Mouse (Mus musculus) midbrain, embryonic 14.5 days (tissue): ENCODE data around the gene Slc38a5. TPM values are rescaled to one million over a fixed set of nuclear protein-coding genes. Genes with fewer than 3 reads are reported as not detected.

Experiments
- ATAC-seq: fragments of 200-750 bp; cut with Nextera tagmentation; 2 replicates; pipeline ENCODE4 v1.8.0; 2017; ENCODE audit warnings: moderate number of reproducible peaks, moderate library complexity; ENCODE audit not compliant: low FRiP score, low TSS enrichment
- DNase-seq: peaks from one replicate; pipeline ENCODE4 v3.0.0-alpha.2; 2015
- H3K27ac ChIP-seq: fragments of 300-500 bp; sonication (generic); replicated peaks from 2 replicates; pipeline ENCODE4 v1.5.1; 2014; ENCODE audit warnings: mild to moderate bottlenecking, low read depth, low read length, moderate library complexity
- H3K27me3 ChIP-seq: fragments of 300-500 bp; sonication (generic); 2 replicates; pipeline ENCODE4 v1.6.1; 2014; ENCODE audit warnings: low read length, control low read depth, mixed read lengths; ENCODE audit not compliant: control insufficient read depth, insufficient read depth
- H3K36me3 ChIP-seq: fragments of 300-500 bp; sonication (generic); 2 replicates; pipeline ENCODE4 v1.6.1; 2014; ENCODE audit warnings: low read length, control low read depth; ENCODE audit not compliant: control insufficient read depth, insufficient read depth
- H3K4me1 ChIP-seq: fragments of 300-500 bp; sonication (generic); 2 replicates; pipeline ENCODE4 v1.6.1; 2014; ENCODE audit warnings: mild to moderate bottlenecking, antibody characterized with exemption, low read length, control low read depth; ENCODE audit not compliant: control insufficient read depth, insufficient read depth
- H3K4me2 ChIP-seq: fragments of 300-500 bp; sonication (generic); 2 replicates; pipeline ENCODE4 v1.6.1; 2014; ENCODE audit warnings: mild to moderate bottlenecking, low read length, moderate library complexity
- H3K4me3 ChIP-seq: fragments of 300-500 bp; sonication (generic); replicated peaks from 2 replicates; pipeline ENCODE4 v1.5.1; 2014; ENCODE audit warnings: low read depth, low read length
- H3K9ac ChIP-seq: fragments of 300-500 bp; sonication (generic); replicated peaks from 2 replicates; pipeline ENCODE4 v1.6.1; 2014; ENCODE audit warnings: mild to moderate bottlenecking, low read length, moderate library complexity
- H3K9me3 ChIP-seq: fragments of 300-500 bp; sonication (generic); 2 replicates; pipeline ENCODE4 v1.6.1; 2016; ENCODE audit warnings: low read length, control low read depth, mixed read lengths; ENCODE audit not compliant: control insufficient read depth
- WGBS: fragments of 180-500 bp; shearing (Covaris S2); extraction: QIAGEN DNeasy Blood & Tissue Kit; methylation state at CpG from one replicate; pipeline ENCODE4 v1.1.7; 2014; 5-methylcytosine and 5-hydroxymethylcytosine counted together
- polyA plus RNA-seq: library from polyadenylated mRNA; unstranded; fragments of >200 nt; fragmentation: Nextera tagmentation; extraction: Ambion mirVana; gene quantifications from 2 replicates; pipeline ENCODE4 v1.2.1, GENCODE M21; 2014

Gene Slc38a5
- polyA plus RNA-seq, 1 experiment from 2014 or later: 44.3 TPM

DNA sequence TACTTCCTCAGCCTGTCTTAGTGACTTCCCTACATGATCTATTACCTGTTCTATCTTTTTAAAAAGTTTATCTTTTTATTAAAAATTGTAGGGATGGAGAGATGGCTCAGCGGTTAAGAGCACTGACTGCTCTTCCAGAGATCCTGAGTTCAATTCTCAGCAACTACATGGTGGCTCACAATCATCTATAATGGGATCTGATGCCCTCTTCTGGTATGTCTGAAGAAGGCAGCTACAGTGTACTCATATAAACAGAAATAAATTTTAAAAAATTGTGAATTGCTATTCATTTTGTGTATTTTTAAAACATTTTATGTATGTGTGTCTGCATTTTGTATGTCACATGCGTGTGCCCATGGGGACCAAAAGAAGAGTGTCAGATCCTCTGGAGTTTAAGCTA lies 23.3 kb upstream of the Slc38a5 start:
- Histone ChIP-seq H3K4me2 (no peak overlapping the region), H3K9me3 (no peaks in the 10 kb centered on the region), H3K36me3 (peaks cover 10% of the 10 kb centered on the region; the same call in 1 of the 2 replicates), H3K27me3 (no peaks in the 10 kb centered on the region), H3K4me3 (no peak overlapping the region), H3K4me1 (0 out of 2 replicates have a peak, but pooled peaks cover 5% of the 10 kb centered on the region), H3K27ac (no peak overlapping the region), H3K9ac (no peak overlapping the region)
- DNase-seq (no peak), ATAC-seq (no peak)
- WGBS: 85% methylated on average over 2 of the region's 2 CpGs

GRCm38 (mm10) chrX:8248542-8249120 lies 22.3 kb upstream of the Slc38a5 start:
- H3K9me3 ChIP-seq: no peaks in the 10 kb centered on the region
- H3K9ac ChIP-seq: no peak overlapping the region
- H3K36me3 ChIP-seq: peaks cover 10% of the 10 kb centered on the region; the same call in 1 of the 2 replicates
- no peak overlapping the region for H3K4me3 ChIP-seq
- H3K4me1 ChIP-seq: 0 out of 2 replicates have a peak, but pooled peaks cover 5% of the 10 kb centered on the region
- H3K27me3 ChIP-seq: no peaks in the 10 kb centered on the region
- no peak overlapping the region for H3K27ac ChIP-seq
- WGBS: 88% methylated on average over 8 of the region's 8 CpGs
- no peak overlapping the region for H3K4me2 ChIP-seq
- no peak for ATAC-seq
- DNase-seq: no peak

GRCm38 (mm10) chrX:8251789-8252333 lies 19.1 kb upstream of the Slc38a5 start:
- H3K4me1 ChIP-seq: 0 out of 2 replicates have a peak, but pooled peaks cover 5% of the 10 kb centered on the region
- no peaks in the 10 kb centered on the region for H3K36me3 ChIP-seq
- DNase-seq (no peak), ATAC-seq (no peak)
- H3K4me2 ChIP-seq: peak overlapping the region; percentile 56
- 23% methylated on average over 18 of the region's 18 CpGs for WGBS
- H3K9ac ChIP-seq: peak overlapping the region; percentile 65
- H3K9me3 ChIP-seq: no peaks in the 10 kb centered on the region
- H3K27me3 ChIP-seq: no peaks in the 10 kb centered on the region
- peak overlapping the region; percentile 26; the same call in 1 of the 2 replicates for H3K27ac ChIP-seq
- H3K4me3 ChIP-seq: peak overlapping the region; percentile 52

DNA sequence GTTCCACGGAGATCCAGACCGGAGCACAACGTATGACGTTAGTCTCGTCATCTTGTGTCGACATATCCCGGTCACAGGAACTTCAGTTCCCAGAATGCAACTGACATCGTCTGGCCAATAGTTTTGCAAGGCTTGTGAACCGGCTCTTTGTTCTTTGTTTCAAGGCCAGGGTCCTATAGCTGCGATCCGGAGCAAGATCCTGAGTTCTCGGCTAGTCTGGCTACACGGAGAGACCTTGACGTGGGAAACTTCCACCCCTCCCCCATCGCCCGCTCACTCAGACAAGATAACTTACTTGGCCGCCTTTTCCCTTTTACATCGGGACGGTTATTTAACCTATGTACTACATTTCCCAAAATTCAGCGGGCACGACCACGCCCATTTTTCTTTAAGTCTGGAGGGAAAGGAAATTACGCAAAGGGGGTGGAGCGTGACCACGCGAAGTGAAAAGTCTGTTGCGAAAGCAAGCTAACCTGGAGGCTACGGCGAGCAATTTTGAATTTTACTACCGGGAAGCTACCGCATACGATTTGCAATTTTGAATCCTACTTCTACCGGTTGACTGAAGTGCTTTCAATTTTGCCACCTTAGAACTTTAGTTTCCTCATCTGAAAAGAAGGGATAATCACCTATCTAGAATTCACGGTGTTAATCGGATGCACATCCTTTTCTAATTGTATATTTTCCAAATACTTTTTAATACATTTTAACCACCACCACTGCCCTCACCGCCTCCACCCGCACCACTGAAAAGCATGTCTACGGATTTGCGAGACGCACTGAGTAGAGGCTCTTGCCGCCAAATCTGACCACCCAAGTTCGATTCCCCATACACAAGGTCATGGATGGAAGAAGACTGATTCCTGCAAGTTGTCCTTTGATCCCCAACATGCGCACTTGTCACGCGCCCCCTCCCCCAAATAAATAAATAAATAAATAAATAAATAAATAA lies 18.3 kb upstream of the Slc38a5 start, which contains the start of gene Ftsj1:
Gene Ftsj1, minus strand, starts transcription at position 73 of the 952 bp plus-strand sequence.
- 16% methylated on average over 45 of the region's 45 CpGs for WGBS
- no peaks in the 10 kb centered on the region for H3K36me3 ChIP-seq
- H3K9ac ChIP-seq: peak within 1 kb of the TSS; percentile 65
- ATAC-seq: peak; percentile 92
- DNase-seq: peak; percentile 91
- H3K27ac ChIP-seq: peak within 1 kb of the TSS; percentile 78
- no peaks in the 10 kb centered on the region for H3K27me3 ChIP-seq
- peak within 1 kb of the TSS; percentile 52 for H3K4me3 ChIP-seq
- H3K4me2 ChIP-seq: peak within 1 kb of the TSS; percentile 56
- H3K4me1 ChIP-seq: 0 out of 2 replicates have a peak, but pooled peaks cover 5% of the 10 kb centered on the region
- H3K9me3 ChIP-seq: no peaks in the 10 kb centered on the region

DNA sequence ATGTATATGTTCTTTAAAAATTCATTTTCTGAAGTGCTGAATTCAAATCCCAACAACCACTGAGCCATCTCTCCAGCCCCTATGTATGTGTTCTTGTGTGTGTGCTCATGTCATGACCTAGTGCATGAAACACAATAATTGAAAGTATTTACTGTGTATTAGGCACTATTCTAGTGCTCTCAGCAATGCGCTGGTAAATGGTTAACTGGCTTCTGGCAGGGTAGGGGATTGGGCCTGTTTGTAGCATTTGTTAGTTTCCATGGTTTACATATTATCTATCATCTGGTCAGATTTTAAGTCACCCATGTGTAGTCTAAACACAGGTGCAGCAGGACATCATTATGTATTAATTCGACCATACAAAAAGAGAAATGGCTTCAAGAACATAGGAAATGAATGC lies 17.2 kb upstream of the Slc38a5 start:
- no peak for DNase-seq
- H3K4me2 ChIP-seq: no peak overlapping the region
- ATAC-seq: no peak
- H3K4me1 ChIP-seq: 0 out of 2 replicates have a peak, but pooled peaks cover 5% of the 10 kb centered on the region
- H3K36me3 ChIP-seq: no peaks in the 10 kb centered on the region
- no peaks in the 10 kb centered on the region for H3K27me3 ChIP-seq
- no peak overlapping the region for H3K9ac ChIP-seq
- 81% methylated on average over 2 of the region's 2 CpGs for WGBS
- H3K27ac ChIP-seq: no peak overlapping the region
- no peaks in the 10 kb centered on the region for H3K9me3 ChIP-seq
- no peak overlapping the region for H3K4me3 ChIP-seq

DNA sequence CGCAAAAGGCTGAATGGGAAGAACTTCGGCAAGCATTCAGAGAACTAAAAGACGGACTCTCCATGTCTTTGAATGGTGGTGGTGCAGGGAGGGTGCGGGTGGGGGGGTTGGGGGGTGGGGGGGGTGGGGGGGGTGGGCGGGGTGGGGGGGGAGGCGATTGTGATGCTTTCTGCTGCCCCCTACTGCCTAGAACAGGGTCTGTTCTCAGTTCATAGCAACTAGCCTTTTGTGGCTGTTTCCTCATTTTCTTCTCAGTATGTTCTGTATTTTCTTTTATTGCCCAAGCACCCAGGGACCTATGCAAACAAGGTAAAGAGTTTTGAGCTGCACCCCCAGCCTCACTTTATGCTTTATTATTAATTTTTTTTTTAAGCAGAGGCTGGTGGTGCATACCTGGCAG lies 15.1 kb upstream of the Slc38a5 start:
- H3K9me3 ChIP-seq: no peaks in the 10 kb centered on the region
- H3K4me2 ChIP-seq: no peak overlapping the region
- H3K9ac ChIP-seq: no peak overlapping the region
- ATAC-seq (no peak), DNase-seq (no peak)
- no peaks in the 10 kb centered on the region for H3K36me3 ChIP-seq
- WGBS: 25% methylated on average over 6 of the region's 6 CpGs
- H3K4me1 ChIP-seq: 0 out of 2 replicates have a peak, but pooled peaks cover 5% of the 10 kb centered on the region
- H3K27ac ChIP-seq: no peak overlapping the region
- no peaks in the 10 kb centered on the region for H3K27me3 ChIP-seq
- no peak overlapping the region for H3K4me3 ChIP-seq

DNA sequence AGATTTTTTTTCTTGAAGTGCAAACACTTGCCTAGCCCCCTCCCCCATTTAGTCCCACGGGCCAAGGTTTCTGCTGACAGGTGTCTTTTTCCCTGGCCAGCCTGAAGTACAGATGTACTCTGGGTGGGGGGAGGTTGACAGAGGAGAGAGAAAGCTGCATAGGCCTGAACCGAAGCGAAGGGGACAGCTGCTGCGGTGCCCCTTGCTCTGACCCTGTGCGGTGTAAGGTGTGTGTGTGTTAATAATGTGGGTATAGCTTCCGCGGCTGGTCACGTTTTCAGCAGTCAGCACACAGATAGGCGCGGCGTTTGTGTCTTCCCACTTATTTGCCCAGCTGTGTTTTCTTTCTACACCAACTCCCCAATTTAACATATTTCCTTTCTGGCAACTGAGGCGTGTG lies 11.5 kb upstream of the Slc38a5 start:
- WGBS: 89% methylated on average over 12 of the region's 12 CpGs
- Histone ChIP-seq H3K4me3 (no peak overlapping the region), H3K36me3 (no peaks in the 10 kb centered on the region), H3K27ac (no peak overlapping the region), H3K9me3 (no peaks in the 10 kb centered on the region), H3K27me3 (no peaks in the 10 kb centered on the region), H3K9ac (no peak overlapping the region), H3K4me2 (no peak overlapping the region), H3K4me1 (no peaks in the 10 kb centered on the region)
- DNase-seq: no peak
- no peak for ATAC-seq

DNA sequence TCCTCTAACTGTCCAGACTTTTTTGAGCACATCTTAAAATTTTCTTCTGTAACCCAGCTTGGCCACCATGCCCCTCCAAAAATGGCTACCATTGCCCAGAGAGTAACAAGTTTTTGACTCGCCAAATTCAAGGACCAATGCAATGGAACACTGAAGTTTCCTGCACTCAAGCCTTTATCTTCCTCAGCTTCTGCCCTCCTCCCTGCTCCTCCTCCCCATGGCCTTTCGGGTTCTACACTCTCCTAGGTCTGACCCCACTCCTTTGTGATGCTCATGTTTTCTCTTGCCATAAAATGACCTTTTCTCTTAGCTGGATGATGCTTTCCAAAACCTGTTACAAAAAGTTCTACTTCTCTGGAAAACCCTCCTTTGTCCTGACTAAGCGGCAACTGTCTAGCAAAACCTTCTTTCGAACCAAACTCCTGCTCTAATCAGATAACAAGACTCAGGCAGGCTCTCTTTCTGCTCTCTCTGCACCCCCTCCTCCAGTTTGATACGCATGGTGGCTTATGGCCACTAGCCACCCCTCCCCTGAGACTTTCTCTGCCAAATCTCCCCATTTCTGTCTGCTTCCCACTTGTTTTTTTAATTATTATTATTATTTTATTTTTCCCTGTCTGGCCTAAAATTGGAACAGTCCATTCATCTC lies 7.7 kb upstream of the Slc38a5 start:
- DNase-seq (no peak), ATAC-seq (no peak)
- WGBS: 80% methylated on average over 5 of the region's 5 CpGs

More for the DNA sequence above, 7.7 kb upstream of the Slc38a5 start:
- H3K27ac ChIP-seq: no peak overlapping the region
- no peaks in the 10 kb centered on the region for H3K36me3 ChIP-seq
- H3K9me3 ChIP-seq: no peaks in the 10 kb centered on the region
- H3K4me3 ChIP-seq: no peak overlapping the region
- no peaks in the 10 kb centered on the region for H3K27me3 ChIP-seq
- H3K9ac ChIP-seq: no peak overlapping the region
- H3K4me1 ChIP-seq: no peaks in the 10 kb centered on the region
- H3K4me2 ChIP-seq: no peak overlapping the region
